8 mouse cellular contexts compared by ENCODE assay signal in genomic region chr4:55293347-55294079, GRCm38 (mm10). TPM values are rescaled to one million over a fixed set of nuclear protein-coding genes. Genes with fewer than 3 reads are reported as not detected.
A peak's percentile ranks its signal among the peaks of the same experiment; 100 is the strongest.
DNase-seq lines count a peak whose midpoint lies in the region; ATAC-seq and TF ChIP-seq lines count a peak whose summit lies in the region.
"Had no signal": no experiment of that assay in that cellular context is flagged by ENCODE, and none has a peak within 500 bp of the region (broad histone marks: within the 10 kb centered on the region; RNA-seq: fewer than 3 reads in every experiment).

No protein-coding gene starts in this region.

- H3K4me2 ChIP-seq in kidney, postnatal 0 days (ENCODE audit: low read length): 0 out of 2 replicates have a peak overlapping the region, but pooled peaks have one; percentile 57
- peak overlapping the region; percentile 60 for H3K4me2 ChIP-seq in forebrain, embryonic 13.5 days
- H3K4me2 ChIP-seq in limb, embryonic 14.5 days (replicated peaks; ENCODE audit: low read depth, low read length, severe bottlenecking): peak overlapping the region; percentile 50; the same call in 1 of the 2 replicates
- peak overlapping the region; percentile 59 for H3K4me2 ChIP-seq in neural tube, embryonic 13.5 days

- no peak overlapping the region for H3K9ac ChIP-seq in kidney, postnatal 0 days (ENCODE audit: low read depth, low read length)
- H3K9ac ChIP-seq in forebrain, embryonic 13.5 days: no peak overlapping the region
- no peak overlapping the region for H3K9ac ChIP-seq in limb, embryonic 14.5 days (ENCODE audit: low read depth, low read length, severe bottlenecking)
- peak overlapping the region; percentile 73 for H3K9ac ChIP-seq in neural tube, embryonic 13.5 days

- 28% methylated on average over 5 of the region's 5 CpGs for WGBS in kidney, postnatal 0 days
- WGBS in forebrain, embryonic 13.5 days: 6% methylated on average over 5 of the region's 5 CpGs
- WGBS in limb, embryonic 14.5 days: 20% methylated on average over 5 of the region's 5 CpGs
- 18% methylated on average over 5 of the region's 5 CpGs for WGBS in neural tube, embryonic 13.5 days

- no peak overlapping the region for H3K27ac ChIP-seq in kidney, postnatal 0 days
- H3K27ac ChIP-seq in forebrain, embryonic 13.5 days: peak overlapping the region; percentile 88
- no peak overlapping the region for H3K27ac ChIP-seq in limb, embryonic 14.5 days (replicated peaks; ENCODE audit: low read depth, low read length)
- peak overlapping the region; percentile 93 for H3K27ac ChIP-seq in neural tube, embryonic 13.5 days (replicated peaks)
- H3K27ac ChIP-seq: gastrocnemius, adult 2 months had no signal

- no peak overlapping the region for H3K4me3 ChIP-seq in kidney, postnatal 0 days (replicated peaks; ENCODE audit: low read depth, low read length)
- H3K4me3 ChIP-seq in forebrain, embryonic 13.5 days: no peak overlapping the region
- H3K4me3 ChIP-seq in limb, embryonic 14.5 days (replicated peaks; ENCODE audit: low read length): peak overlapping the region; percentile 34
- no peak overlapping the region for H3K4me3 ChIP-seq in neural tube, embryonic 13.5 days

- H3K36me3 ChIP-seq in kidney, postnatal 0 days (ENCODE audit: insufficient read depth, low read length): no peaks in the 10 kb centered on the region
- no peaks in the 10 kb centered on the region for H3K36me3 ChIP-seq in forebrain, embryonic 13.5 days (ENCODE audit: poor library complexity, severe bottlenecking)
- no peaks in the 10 kb centered on the region for H3K36me3 ChIP-seq in limb, embryonic 14.5 days (ENCODE audit: control insufficient read depth, insufficient read depth, low read length)
- H3K36me3 ChIP-seq in neural tube, embryonic 13.5 days: no peaks in the 10 kb centered on the region

- no peak for TF ChIP-seq POLR2A in limb, embryonic 14.5 days (IDR thresholded peaks at IDR 0.05; ENCODE audit: borderline replicate concordance, extremely low read depth, insufficient read depth, insufficient read length)

- H3K27me3 ChIP-seq in kidney, postnatal 0 days (ENCODE audit: insufficient read depth, low read length): no peaks in the 10 kb centered on the region; the same call in 1 of the 2 replicates
- no peaks in the 10 kb centered on the region for H3K27me3 ChIP-seq in forebrain, embryonic 13.5 days
- H3K27me3 ChIP-seq in limb, embryonic 14.5 days (ENCODE audit: control insufficient read depth, insufficient read depth, low read length): no peaks in the 10 kb centered on the region
- H3K27me3 ChIP-seq in neural tube, embryonic 13.5 days: no peaks in the 10 kb centered on the region

- no peaks in the 10 kb centered on the region for H3K4me1 ChIP-seq in kidney, postnatal 0 days (replicated peaks; ENCODE audit: insufficient read depth, low read length)
- peaks cover 30% of the 10 kb centered on the region for H3K4me1 ChIP-seq in forebrain, embryonic 13.5 days
- peaks cover 7% of the 10 kb centered on the region for H3K4me1 ChIP-seq in limb, embryonic 14.5 days (ENCODE audit: control insufficient read depth, insufficient read depth, low read length)
- H3K4me1 ChIP-seq in neural tube, embryonic 13.5 days (replicated peaks): peaks cover 31% of the 10 kb centered on the region

- TF ChIP-seq CTCF in kidney, postnatal 0 days (IDR thresholded peaks at IDR 0.05; ENCODE audit: low read depth): no peak

- DNase-seq in kidney, postnatal 0 days (ENCODE audit: low spot score): no peak
- DNase-seq in kidney, adult 11 months: no peak
- DNase-seq in limb, embryonic 14.5 days (ENCODE audit: low spot score): no peak
- no peak for DNase-seq in layer of hippocampus, adult 18-20 months (ENCODE audit: low spot score in 2 of 2)
- DNase-seq in frontal cortex, postnatal 10 days (ENCODE audit: low spot score in 2 of 2): no peak

- no peak for ATAC-seq in kidney, postnatal 0 days (replicated peaks; ENCODE audit: low FRiP score, low read depth)
- ATAC-seq in forebrain, embryonic 13.5 days: peak; percentile 44; the same call in 1 of the 2 replicates
- ATAC-seq in limb, embryonic 14.5 days (ENCODE audit: low FRiP score, low read depth): no peak
- ATAC-seq in neural tube, embryonic 13.5 days (ENCODE audit: low read depth): no peak

- H3K9me3 ChIP-seq in kidney, postnatal 0 days (replicated peaks; ENCODE audit: low read length): no peaks in the 10 kb centered on the region
- no peaks in the 10 kb centered on the region for H3K9me3 ChIP-seq in forebrain, embryonic 13.5 days (replicated peaks)
- H3K9me3 ChIP-seq in limb, embryonic 14.5 days (ENCODE audit: control insufficient read depth, low read length): no peaks in the 10 kb centered on the region
- H3K9me3 ChIP-seq in neural tube, embryonic 13.5 days: no peaks in the 10 kb centered on the region

RNA-seq across cellular contexts. Expression of gene Rad23b, which starts 56.3 kb away (rescaled TPM):
- polyA plus RNA-seq in kidney, postnatal 0 days (2015; fragmentation: Nextera tagmentation; extraction: Ambion mirVana): 72.5 and 79.7 TPM in 2 replicates
- 86.2 and 89.5 TPM in 2 replicates for polyA plus RNA-seq in forebrain, embryonic 13.5 days (2015; fragmentation: Nextera tagmentation; extraction: Ambion mirVana)
- 179 and 230 TPM in 2 replicates for polyA plus RNA-seq in limb, embryonic 14.5 days (2012; rRNA removed)
- 82.7 and 88.8 TPM in 2 replicates for polyA plus RNA-seq in limb, embryonic 14.5 days (2014; fragmentation: Nextera tagmentation; extraction: Ambion mirVana)
- 98.1 and 101 TPM in 2 replicates for polyA plus RNA-seq in neural tube, embryonic 13.5 days (2015; fragmentation: Nextera tagmentation; extraction: Ambion mirVana)
- total RNA-seq in layer of hippocampus, adult 18-20 months (2021): 100 to 1,000 TPM; 191 to 196 TPM

Comparison
In these comparisons a context has a peak if more than half of its experiments do, and no peak if none do; other contexts are left out.
1. H3K27ac ChIP-seq: peak in forebrain, embryonic 13.5 days (single experiment) and neural tube, embryonic 13.5 days (single experiment); none in kidney, postnatal 0 days (single experiment) and limb, embryonic 14.5 days (single experiment).
2. Peak in every context shown above with its lines, with median percentiles within 50 percentile points of each other: H3K4me2 ChIP-seq.